Mouse (Mus musculus) adipocyte (in vitro differentiated cells): ENCODE measurements around the gene Drp2.

Experiments used
- DNase-seq: peaks from one replicate; pipeline ENCODE4 v3.0.0-alpha.2; 2016; ENCODE audit warnings: low spot score

The Drp2 gene

GRCm38 (mm10) chrX:134403863-134404583 lies at the start of gene Drp2:
TSS of gene Drp2 (plus strand) at chrX:134404551.
- no peak for DNase-seq

DNA sequence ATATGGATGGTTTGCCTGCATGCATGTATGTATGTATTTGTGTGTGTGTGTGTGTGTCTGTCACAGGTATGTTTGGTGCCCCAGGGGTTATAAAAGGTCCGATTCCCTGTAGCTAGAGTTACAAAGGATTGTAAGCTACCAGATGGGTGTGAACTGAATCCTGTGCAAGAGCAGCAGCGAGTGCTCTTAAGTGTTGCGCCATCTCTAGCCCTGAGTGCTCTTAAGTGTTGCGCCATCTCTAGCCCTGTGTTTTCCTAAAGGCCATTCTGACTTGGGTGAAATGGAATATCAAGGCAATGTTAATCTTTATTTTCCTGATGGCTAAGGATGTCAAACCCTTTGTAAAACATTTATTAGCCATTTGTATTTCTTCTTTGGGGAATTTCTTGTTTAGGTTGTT lies 45.0 kb upstream of the Drp2 start:
- peak; percentile 59 for DNase-seq

GRCm38 (mm10) chrX:134362156-134362555 lies 42.2 kb upstream of the Drp2 start:
- no peak for DNase-seq

DNA sequence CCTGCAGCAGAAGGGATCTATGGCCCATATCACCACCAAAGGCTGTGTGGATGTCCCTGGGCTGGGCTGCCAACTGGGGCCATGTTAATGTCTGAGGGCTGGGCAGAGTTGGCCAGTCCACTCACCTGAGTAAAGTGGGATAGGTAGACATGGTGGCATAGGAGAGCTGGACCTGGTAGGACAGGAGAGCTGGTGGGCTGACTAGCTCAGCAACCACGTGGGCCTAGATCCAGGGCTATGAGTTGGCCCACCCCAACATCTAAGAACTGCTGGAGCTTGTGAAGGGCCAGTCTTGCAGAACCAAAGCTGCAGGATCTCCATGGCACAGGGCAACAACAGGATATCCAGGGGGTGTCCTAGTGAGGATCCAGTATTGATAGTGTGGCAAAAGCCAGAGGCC lies 38.9 kb upstream of the Drp2 start:
- no peak for DNase-seq

DNA sequence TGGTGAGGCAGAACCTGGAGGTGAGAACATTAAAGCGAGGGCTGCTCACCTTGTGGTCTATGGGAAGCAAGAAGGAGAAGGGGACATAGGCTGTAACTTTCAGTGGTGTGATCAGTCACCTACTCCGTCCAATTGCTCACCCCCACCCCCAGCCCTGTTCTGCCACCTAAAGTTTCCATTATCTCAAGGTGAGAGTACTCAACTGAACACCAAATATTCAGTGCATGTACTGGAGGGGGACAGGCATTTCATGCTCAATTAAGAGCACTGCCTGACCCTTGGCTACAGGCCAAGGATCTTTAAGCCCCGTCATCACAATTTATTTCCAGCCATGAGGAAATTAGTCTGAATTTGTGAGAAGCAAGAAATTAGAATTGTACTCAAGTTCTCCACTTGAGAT lies 37.8 kb upstream of the Drp2 start:
- DNase-seq = no peak

DNA sequence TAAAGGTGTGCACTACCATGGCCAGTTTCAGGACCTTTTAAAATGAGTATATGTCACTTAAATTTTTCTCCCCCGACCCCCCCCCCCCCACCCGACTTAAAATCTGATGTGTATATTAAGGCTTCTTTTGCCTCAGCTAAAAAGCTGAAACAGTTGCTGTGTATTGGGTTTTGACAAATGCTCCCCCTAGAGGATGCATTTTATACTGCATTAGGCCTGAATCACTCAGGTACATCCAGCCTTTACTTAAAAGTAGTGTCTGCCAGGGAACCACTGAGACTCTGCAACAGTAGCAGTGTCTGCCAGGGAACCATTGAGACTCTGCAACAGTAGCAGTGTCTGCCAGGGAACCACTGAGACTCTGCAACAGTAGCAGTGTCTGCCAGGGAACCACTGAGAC lies 33.1 kb upstream of the Drp2 start:
- DNase-seq = peak; percentile 12

DNA sequence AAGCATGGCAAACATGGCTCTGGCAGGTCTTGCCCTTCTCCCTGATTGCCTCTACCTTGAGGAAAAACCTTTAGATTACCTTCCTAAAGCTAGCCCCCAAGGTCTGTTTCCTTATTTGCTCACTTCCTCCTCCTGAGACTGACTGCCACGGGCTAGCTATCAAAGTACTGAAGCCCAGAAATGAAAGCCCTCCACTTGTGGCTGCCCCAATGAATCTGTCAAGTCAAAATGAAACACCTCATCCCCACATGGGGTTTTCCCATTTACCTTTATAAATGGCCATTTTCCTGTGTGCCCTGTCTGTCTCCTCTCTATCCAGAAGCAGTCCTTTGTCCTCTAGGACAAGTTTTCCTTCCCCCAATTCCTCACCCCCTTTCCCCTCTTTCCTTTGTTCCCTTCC lies 30.2 kb upstream of the Drp2 start:
- DNase-seq = no peak

DNA sequence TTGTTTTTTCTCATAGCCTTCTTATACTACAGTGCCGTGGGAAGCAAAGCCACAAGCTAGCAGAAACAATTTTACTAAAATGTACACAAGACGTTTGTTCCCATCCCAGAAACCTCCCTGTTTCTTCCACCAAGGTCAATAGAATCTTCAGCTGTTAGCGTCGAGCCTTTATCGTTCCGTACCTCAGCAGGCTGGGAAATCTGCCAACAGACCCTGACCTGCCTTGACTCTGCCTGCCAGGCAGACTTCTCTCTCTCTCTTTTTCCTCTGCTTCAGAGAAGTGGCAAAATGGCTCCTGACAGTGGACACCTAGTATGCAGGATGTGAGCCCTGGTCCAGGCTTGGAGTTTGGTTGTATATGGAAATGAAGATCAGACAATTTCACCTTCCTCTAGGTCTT lies 19.5 kb upstream of the Drp2 start:
- no peak for DNase-seq

DNA sequence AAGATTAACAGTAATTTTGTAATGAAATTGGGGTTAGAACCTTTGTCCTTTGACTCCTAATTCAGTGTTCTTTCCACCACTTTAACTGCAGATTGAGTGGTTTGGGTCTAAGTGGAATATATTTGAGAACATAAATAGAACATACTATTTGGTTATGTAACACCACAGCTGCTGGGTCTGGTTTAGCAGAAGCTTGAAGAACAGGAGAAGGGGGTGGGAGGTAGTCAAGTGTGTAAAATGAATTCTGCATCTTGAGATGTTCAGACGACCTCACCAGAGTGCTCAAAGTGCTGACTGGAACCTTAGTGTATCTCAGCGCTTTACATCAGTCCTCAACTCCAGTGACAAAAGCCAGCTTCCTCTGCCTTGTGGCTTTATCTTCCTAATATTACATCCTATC lies 5.4 kb upstream of the Drp2 start:
- DNase-seq = no peak

DNA sequence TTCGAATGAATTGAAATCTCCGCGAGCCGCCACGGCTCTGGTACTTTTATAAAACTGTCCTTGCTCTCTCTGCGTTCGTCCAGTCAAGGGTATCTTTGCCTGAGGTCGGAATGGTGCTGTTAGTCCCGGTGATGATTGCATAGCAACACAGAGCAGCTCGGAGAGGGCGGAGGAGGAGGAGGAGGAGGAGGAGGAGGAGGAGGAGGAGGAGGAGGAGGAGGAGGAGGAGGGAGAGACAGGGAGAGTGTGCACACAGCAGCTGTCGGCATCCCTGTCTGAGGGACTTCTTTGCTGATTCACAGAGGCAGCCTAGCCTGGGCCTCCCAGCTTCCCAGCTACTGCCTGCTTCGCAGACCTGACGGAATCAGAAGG lies 219 bp downstream of the Drp2 start:
- no peak for DNase-seq

DNA sequence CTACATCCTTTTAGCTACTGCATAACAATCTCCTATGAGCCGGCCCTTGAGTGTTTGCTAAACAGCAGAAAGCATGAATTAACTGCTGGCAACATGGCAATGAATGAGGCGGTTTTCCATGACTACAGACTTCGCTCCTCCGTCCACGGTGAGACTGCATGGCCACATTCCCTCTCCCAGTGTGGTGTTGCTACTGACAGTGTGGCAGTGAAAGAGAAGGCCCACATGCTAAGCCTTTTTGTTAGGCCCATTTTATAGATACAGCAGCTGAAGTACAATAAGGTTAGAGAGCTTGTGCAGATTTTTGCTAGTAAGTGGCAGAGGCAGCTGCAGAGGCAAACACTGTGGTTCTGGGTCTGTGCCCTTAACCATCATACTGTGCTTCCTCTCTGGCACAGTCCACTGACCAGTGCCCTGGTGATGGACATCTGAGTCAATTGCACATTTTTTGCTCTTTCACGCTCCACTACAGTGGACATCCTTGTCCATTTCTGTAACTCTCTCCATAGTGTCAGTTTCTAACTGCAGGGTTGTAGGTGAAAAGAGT lies 5.1 kb downstream of the Drp2 start:
- no peak for DNase-seq

GRCm38 (mm10) chrX:134412096-134412495 lies 7.7 kb downstream of the Drp2 start:
- DNase-seq = no peak

DNA sequence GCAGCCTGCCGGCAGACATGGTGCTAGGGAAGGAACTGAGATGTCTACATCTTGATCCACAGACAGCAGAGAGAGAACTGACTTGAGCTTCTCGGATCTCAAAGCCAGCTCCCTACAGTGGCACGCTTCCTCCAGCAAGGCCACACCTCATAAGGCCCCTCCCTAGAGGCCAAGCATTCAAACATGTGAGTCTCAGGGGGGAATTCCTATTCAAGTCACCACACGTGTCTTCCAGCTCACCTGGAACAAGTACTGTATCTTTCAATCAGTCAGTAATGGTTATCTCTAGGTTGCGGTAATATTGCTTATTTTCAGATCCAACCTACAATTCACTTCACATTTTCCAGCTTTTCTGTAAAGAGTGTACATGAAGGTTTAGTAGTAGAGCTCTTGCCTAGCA lies 15.7 kb downstream of the Drp2 start:
- no peak for DNase-seq

- DNase-seq = no peak
Observed at GRCm38 (mm10) chrX:134424263-134424662, 19.9 kb downstream of the Drp2 start.

DNA sequence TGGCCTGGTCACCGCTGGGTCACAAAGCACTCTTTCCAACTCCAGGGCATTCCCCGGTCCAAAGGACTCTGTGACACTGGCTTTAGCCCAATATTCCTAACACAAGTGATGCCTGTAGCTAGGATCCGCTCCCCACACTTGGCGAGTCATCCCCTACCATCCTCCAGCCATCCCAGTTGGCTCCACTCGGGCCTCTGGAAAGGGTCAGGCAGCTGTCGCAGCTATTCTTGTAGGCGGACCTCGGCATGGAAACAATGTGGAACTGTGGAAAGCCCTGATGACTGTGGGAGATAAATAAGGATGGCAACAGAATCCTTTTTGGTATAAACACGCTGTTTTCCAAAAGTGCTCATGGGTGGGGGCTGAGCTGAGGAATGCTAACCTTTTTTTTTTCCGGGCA lies 21.4 kb downstream of the Drp2 start:
- no peak for DNase-seq

GRCm38 (mm10) chrX:134426819-134427218 lies 22.5 kb downstream of the Drp2 start:
- DNase-seq = no peak

DNA sequence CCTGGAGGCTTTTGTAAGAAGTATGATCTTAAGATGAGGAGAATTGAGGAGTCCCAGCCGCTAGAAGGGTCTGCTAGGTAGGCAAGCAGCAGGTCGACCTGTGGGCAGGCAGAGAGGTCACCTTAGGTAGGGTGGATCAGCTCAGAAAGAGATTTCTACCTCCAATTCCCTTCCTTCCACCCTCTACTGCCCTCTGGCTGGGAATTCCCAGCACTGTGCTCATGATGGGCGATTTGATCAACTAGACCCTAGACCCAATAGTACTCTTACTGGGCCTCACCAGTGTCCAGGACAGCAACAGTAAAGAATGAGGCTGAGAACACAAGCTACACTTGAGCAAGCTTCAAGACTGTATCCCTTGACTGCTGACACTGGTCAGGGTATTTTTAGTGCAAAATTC lies 23.0 kb downstream of the Drp2 start:
- no peak for DNase-seq

GRCm38 (mm10) chrX:134474988-134475710 lies 70.8 kb downstream of the Drp2 start:
- no peak for DNase-seq

DNA sequence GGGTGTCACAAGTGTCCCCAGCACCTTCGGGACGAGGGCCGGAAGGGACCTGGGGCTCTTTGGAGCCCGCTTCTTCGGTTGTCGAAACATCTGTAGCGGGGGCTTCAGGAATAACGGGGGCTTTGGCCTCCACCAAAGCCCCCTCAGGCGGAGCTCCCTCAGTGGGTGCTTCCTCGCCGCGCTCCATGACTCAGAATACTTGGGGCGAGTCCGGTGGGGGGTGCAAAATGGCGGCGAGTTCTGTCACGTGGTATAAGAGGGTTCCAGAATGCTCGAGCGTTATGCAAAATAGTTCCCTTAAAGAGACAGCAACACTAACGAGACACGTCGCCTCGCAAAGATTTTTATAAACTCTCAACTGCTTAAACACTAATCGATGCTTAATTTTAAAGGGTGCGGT lies 71.9 kb downstream of the Drp2 start, which contains the start of gene Taf7l:
Gene Taf7l, minus strand, starts transcription at position 201 of the 400 bp plus-strand sequence.
- no peak for DNase-seq

GRCm38 (mm10) chrX:134481720-134482119 lies 77.4 kb downstream of the Drp2 start:
- DNase-seq = peak; percentile 5

DNA sequence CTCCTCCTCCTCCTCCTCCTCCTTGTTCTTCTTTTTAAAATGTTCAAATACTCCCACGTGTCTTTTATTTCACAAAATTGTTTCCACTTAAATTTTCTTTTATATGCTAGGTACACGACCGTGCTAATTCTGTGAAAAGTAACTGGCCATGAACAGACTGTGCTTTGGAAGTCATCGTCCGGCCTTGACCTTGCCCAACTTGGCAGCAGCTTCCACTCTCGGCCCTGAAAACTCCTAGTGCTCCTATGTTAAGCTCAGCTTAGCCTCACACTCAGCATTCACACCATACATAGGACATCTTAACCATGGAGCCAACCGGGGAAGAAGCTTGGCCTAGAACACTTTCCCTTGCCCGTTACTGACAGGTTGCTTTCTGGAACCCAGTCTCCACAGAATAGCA lies 96.3 kb downstream of the Drp2 start:
- peak; percentile 2 for DNase-seq
